Mouse (Mus musculus): ENCODE data around the gene Olfr1440. TPM values are rescaled to one million over a fixed set of nuclear protein-coding genes. Genes with fewer than 3 reads are reported as not detected.

Gene Olfr1440
- polyA plus RNA-seq (2016; fragmentation: Nextera tagmentation; extraction: Ambion mirVana), result not detected in 2 replicates

DNA sequence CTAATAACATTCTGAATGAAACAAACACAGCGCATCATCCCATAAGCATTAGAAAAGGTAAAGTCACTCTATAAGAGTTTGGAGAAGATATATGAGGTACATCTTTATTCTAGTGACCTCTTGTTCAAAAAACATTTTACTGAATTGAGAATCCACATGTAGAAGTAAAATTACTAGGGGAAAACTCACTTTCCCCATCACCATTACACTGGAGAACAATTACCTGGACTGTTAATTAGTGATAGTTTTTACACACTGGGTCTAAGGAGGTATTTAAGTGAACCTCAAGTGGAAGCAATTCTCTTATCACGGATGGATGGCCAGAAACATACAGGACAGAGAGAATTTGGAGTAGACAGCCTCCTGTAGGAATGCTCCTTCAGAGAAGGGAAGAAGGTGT is at the start of gene Olfr1440:
TSS of gene Olfr1440 (plus strand) at position 301 of the 400 bp plus-strand sequence.
- H3K36me3 ChIP-seq, result no peaks in the 10 kb centered on the region
- H3K4me3 ChIP-seq, result no peak within 1 kb of the TSS
- no peaks in the 10 kb centered on the region for H3K4me1 ChIP-seq
- DNase-seq (ENCODE audit: low spot score), result no peak
- no peaks in the 10 kb centered on the region for H3K27me3 ChIP-seq (ENCODE audit: insufficient read depth, poor library complexity, severe bottlenecking)
- no peaks in the 10 kb centered on the region for H3K9me3 ChIP-seq
- 73% methylated on average over 2 of the region's 2 CpGs for WGBS
- H3K27ac ChIP-seq, result no peak within 1 kb of the TSS

DNA sequence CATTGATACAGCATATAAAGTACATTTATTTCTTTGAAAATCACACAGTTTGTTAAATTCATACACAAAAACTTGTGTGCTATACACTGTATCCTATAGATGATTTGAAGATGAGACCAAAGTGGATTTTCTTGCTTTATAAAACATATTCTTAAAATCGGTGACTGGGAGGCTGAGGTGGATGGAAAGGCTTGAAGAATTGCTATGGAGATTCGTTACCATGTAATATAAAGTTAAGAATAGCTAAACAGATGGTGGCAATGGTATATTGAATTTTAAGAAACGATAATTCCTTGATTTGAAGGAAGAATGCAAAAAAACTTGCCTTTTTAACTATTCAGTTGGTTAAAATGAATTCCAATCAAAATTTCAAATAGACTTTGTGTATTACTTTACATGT is 14.1 kb upstream of the Olfr1440 start:
- H3K4me3 ChIP-seq, result no peak overlapping the region
- no peaks in the 10 kb centered on the region for H3K4me1 ChIP-seq
- H3K9me3 ChIP-seq, result no peaks in the 10 kb centered on the region
- WGBS, result 67% methylated on average over 3 of the region's 3 CpGs
- H3K27ac ChIP-seq, result no peak overlapping the region
- no peaks in the 10 kb centered on the region for H3K27me3 ChIP-seq (ENCODE audit: insufficient read depth, poor library complexity, severe bottlenecking)
- DNase-seq (ENCODE audit: low spot score), result no peak
- H3K36me3 ChIP-seq, result no peaks in the 10 kb centered on the region

DNA sequence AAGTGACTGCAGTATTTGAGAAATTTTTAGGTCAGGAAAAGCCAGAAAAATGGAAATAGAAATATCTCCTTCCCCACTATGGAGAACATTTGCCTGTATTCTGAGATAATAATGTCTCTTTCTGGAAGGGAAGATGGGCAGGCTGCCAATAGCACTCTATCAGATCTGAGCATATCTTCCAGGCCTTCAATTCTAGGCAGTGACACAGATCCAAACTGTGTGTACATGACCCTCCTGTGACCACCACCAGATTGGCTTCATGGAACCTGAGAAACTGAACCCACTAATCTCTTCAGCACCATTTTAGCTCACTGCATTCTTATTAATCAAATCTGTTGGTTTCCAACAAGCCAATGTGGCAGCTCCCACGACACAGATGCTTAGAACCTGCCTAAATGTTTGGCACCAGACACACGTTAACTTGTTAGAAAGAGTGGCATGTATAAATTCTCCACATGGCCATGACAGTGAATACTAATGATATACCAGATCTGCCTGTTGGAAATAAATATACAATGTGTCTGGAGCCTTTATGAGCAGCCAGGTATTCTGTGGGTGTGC is 12.5 kb upstream of the Olfr1440 start:
- no peaks in the 10 kb centered on the region for H3K27me3 ChIP-seq (ENCODE audit: insufficient read depth, poor library complexity, severe bottlenecking)
- no peaks in the 10 kb centered on the region for H3K36me3 ChIP-seq
- no peaks in the 10 kb centered on the region for H3K9me3 ChIP-seq
- no peak overlapping the region for H3K4me3 ChIP-seq
- WGBS, result 74% methylated on average over 2 of the region's 2 CpGs
- H3K4me1 ChIP-seq, result no peaks in the 10 kb centered on the region
- H3K27ac ChIP-seq, result no peak overlapping the region
- DNase-seq (ENCODE audit: low spot score), result no peak

DNA sequence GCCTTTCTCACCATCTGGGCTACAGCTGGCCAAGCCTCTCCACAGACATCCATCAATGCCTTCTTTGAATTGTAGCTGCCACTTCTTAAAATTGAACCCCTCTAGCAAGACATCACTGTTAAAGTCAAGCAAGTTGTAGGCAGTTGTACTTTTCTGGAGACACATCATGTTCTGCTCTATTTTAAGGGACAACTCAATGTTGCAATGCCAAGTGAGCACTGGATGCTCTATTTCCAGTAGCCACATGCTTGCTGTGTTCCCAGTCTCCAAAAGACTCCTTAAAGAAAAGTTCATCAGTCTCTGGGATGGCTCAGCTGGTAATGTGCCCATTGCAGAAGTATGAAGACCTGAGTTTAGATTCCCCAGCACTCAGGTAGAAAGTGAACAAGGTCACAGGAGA is 26.7 kb downstream of the Olfr1440 start:
- H3K27ac ChIP-seq, result no peak overlapping the region
- H3K9me3 ChIP-seq, result no peaks in the 10 kb centered on the region
- H3K4me3 ChIP-seq, result no peak overlapping the region
- H3K36me3 ChIP-seq, result no peaks in the 10 kb centered on the region
- H3K27me3 ChIP-seq (ENCODE audit: insufficient read depth, poor library complexity, severe bottlenecking), result no peaks in the 10 kb centered on the region
- no peaks in the 10 kb centered on the region for H3K4me1 ChIP-seq
- DNase-seq (ENCODE audit: low spot score), result no peak

DNA sequence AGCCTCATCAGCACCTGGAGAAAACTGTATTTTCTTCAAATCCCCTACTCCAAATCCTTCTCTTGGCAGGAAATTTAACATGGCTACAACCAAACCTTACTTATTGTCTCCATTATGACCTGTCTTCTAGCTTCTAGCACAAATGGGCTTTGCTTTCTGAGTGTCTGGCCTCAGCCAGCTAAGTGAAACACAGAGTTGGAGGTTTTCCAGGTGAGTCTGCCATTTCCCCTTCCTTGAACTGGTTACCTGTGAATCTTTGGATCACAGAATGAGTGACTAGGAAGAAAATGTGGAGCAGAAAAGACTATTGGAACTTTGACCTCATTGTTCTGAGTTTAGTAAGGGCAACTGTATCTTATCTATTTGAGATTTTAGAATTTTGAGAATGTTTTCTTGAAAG is 30.3 kb downstream of the Olfr1440 start, which contains the start of gene Olfr1441:
TSS of gene Olfr1441 (plus strand) at position 73 of the 400 bp plus-strand sequence.
- DNase-seq (ENCODE audit: low spot score), result no peak

DNA sequence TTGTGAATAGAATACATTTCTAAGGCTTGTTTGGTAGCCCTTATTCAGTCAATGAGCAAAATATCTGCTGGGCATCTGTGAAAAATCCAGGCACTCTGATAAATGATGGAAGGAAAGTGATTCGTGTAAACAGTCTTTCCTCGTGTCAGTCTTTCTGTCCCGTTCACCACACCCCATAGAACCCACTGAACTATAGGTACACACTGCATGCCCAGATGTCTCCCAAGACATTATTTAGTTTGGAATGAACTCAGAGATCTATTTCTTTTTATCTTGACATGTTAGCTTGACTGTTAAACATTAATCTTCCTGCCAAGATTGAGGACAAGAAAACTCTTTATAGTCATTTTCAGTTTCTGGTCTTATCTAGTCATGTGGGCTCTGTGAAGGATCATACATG is 31.2 kb downstream of the Olfr1440 start:
- no peak for DNase-seq (ENCODE audit: low spot score)
- Histone ChIP-seq H3K27me3 (ENCODE audit: insufficient read depth, poor library complexity, severe bottlenecking) (no peaks in the 10 kb centered on the region), H3K27ac (no peak overlapping the region), H3K9me3 (no peaks in the 10 kb centered on the region), H3K4me3 (no peak overlapping the region), H3K4me1 (no peaks in the 10 kb centered on the region), H3K36me3 (no peaks in the 10 kb centered on the region)
- WGBS, result 73% methylated on average over 3 of the region's 3 CpGs

More for the DNA sequence above, 30.3 kb downstream of the Olfr1440 start, which contains the start of gene Olfr1441:
- Histone ChIP-seq H3K4me1 (no peaks in the 10 kb centered on the region), H3K9me3 (no peaks in the 10 kb centered on the region), H3K27me3 (ENCODE audit: insufficient read depth, poor library complexity, severe bottlenecking) (no peaks in the 10 kb centered on the region), H3K36me3 (no peaks in the 10 kb centered on the region), H3K27ac (no peak within 1 kb of the TSS), H3K4me3 (no peak within 1 kb of the TSS)

DNA sequence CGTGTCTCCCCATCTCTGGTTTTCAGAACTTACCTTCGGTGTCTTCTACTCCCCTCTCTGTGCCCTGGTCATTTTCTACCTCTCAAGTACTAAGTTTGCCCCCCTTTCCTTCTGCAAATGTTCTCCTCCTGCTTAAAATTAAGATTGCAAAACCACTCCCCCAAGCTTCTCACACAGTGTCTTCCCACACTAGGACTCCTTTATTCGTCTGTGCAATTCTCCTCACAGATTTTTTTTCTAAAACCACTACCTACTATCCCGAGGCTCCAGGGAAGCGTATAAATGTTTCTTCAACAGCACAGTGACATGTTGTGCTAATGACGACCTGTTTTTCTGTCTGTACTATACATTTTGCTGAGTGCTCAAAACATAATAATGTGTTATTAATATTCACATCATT is 33.5 kb downstream of the Olfr1440 start:
- Histone ChIP-seq H3K27ac (no peak overlapping the region), H3K4me3 (no peak overlapping the region), H3K36me3 (no peaks in the 10 kb centered on the region), H3K9me3 (no peaks in the 10 kb centered on the region), H3K4me1 (no peaks in the 10 kb centered on the region), H3K27me3 (ENCODE audit: insufficient read depth, poor library complexity, severe bottlenecking) (no peaks in the 10 kb centered on the region)
- no peak for DNase-seq (ENCODE audit: low spot score)
- 82% methylated on average over 6 of the region's 6 CpGs for WGBS

DNA sequence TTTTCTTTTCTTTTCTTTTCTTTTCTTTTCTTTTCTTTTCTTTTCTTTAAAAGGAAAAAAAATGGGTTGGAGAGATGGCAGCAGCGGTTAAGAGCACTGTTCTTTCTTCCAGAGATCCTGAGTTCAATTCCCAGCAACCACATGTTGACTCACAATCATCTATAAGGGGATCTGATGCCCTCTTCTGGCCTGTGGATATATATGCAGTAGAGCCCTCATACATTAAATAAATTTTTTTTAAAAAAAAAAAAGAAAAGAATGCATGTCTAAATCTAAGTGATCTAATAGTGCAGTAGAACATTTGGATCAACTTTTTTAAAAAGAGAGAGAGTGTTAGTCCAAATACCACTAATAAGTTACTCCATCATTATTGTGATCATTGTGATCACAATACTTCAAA is 34.6 kb downstream of the Olfr1440 start:
- WGBS, result 70% methylated on average over 1 of the region's 1 CpGs
- no peaks in the 10 kb centered on the region for H3K27me3 ChIP-seq (ENCODE audit: insufficient read depth, poor library complexity, severe bottlenecking)
- H3K4me3 ChIP-seq, result no peak overlapping the region
- DNase-seq (ENCODE audit: low spot score), result no peak
- no peaks in the 10 kb centered on the region for H3K4me1 ChIP-seq
- H3K27ac ChIP-seq, result no peak overlapping the region
- H3K36me3 ChIP-seq, result no peaks in the 10 kb centered on the region
- H3K9me3 ChIP-seq, result no peaks in the 10 kb centered on the region

DNA sequence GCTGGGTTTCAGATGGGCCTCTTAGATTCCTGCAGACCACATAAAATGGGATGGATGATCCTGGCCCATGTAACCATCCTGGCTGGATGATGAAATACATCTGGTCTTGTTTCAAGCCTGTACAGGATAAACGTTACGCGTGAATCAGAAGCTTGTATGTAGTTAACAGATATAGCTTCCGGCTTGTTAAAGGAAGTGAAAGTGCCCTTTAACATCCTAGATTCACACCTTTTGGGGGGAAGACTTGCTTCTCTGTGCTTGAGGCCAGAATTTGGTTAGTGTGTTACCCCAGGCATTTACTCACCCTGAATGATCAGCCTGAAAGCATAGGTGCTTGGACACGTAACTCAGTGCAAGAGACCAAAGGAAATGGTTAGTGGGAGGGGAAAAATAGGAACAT is 40.0 kb downstream of the Olfr1440 start:
- H3K27ac ChIP-seq, result no peak overlapping the region
- H3K4me1 ChIP-seq, result no peaks in the 10 kb centered on the region
- DNase-seq (ENCODE audit: low spot score), result no peak
- no peaks in the 10 kb centered on the region for H3K36me3 ChIP-seq
- no peaks in the 10 kb centered on the region for H3K27me3 ChIP-seq (ENCODE audit: insufficient read depth, poor library complexity, severe bottlenecking)
- no peaks in the 10 kb centered on the region for H3K9me3 ChIP-seq
- 87% methylated on average over 5 of the region's 5 CpGs for WGBS
- H3K4me3 ChIP-seq, result no peak overlapping the region

DNA sequence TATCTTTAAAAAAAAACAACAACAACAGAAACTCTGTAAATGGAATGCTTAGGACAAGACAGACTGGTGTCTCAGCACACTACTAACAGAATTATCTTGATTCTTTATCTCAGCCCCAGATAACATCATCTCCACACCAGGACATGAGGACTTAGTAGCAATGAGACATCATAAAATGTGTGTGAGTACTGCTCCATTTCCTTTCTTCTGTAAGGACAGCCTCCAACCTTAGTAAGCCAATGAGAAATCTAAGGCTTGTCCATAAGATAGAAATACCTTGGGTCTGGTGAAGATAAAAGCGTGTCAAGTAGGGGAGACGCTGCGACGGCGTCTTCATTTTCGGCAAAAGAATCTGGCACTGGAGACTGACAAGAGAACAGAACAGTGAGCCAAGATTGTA is 40.5 kb downstream of the Olfr1440 start, which contains the start of gene Pfpl:
TSS of gene Pfpl (plus strand) at position 301 of the 400 bp plus-strand sequence.
- Histone ChIP-seq H3K27me3 (ENCODE audit: insufficient read depth, poor library complexity, severe bottlenecking) (no peaks in the 10 kb centered on the region), H3K36me3 (no peaks in the 10 kb centered on the region), H3K4me1 (no peaks in the 10 kb centered on the region), H3K9me3 (no peaks in the 10 kb centered on the region), H3K27ac (no peak within 1 kb of the TSS), H3K4me3 (no peak within 1 kb of the TSS)
- 85% methylated on average over 6 of the region's 6 CpGs for WGBS
- DNase-seq (ENCODE audit: low spot score), result no peak

DNA sequence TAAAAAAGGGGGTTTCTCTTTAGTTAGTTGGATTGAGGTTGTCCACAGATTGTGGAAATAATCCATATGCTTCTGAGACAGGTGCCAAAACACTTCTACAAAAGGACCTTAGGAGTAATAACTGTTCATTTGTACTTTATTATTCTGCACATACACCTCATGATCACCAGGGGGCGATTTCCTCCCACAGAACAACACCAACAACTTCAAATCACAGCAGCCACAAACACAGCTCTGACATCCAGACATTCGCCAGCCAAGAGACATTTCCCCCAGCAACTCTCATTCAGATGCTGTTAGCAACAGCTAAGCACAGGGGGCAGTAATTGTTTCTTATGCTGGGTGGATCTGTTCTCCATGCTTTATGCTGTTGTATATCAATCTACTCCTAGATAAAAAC is 46.0 kb downstream of the Olfr1440 start:
- DNase-seq (ENCODE audit: low spot score), result no peak
- 15% methylated on average over 2 of the region's 2 CpGs for WGBS
- no peaks in the 10 kb centered on the region for H3K9me3 ChIP-seq
- H3K4me3 ChIP-seq, result no peak overlapping the region
- no peaks in the 10 kb centered on the region for H3K36me3 ChIP-seq
- no peak overlapping the region for H3K27ac ChIP-seq
- H3K27me3 ChIP-seq (ENCODE audit: insufficient read depth, poor library complexity, severe bottlenecking), result no peaks in the 10 kb centered on the region
- no peaks in the 10 kb centered on the region for H3K4me1 ChIP-seq

DNA sequence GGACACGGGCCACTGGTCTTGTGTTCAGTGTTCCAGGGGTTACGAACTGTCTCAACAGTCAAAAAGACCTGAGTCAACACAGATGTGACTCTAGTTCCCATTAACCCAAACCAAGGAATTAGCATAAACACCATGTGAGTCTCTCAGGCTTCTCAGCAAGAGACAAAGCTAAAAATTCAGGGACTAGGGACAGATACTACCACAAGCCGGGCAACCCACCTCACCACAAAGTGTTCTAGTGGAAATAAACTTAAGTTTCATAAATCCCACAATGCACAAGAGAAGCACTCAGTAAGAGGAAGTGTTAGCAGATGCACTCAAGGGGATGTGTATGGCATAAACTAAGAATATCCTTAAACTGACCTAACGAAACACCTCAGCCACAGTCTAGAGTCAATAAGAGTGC is 47.9 kb downstream of the Olfr1440 start:
- Histone ChIP-seq H3K27me3 (ENCODE audit: insufficient read depth, poor library complexity, severe bottlenecking) (no peaks in the 10 kb centered on the region), H3K4me1 (no peaks in the 10 kb centered on the region), H3K4me3 (no peak overlapping the region), H3K9me3 (no peaks in the 10 kb centered on the region), H3K27ac (no peak overlapping the region), H3K36me3 (no peaks in the 10 kb centered on the region)
- WGBS, result 78% methylated on average over 4 of the region's 4 CpGs
- no peak for DNase-seq (ENCODE audit: low spot score)

DNA sequence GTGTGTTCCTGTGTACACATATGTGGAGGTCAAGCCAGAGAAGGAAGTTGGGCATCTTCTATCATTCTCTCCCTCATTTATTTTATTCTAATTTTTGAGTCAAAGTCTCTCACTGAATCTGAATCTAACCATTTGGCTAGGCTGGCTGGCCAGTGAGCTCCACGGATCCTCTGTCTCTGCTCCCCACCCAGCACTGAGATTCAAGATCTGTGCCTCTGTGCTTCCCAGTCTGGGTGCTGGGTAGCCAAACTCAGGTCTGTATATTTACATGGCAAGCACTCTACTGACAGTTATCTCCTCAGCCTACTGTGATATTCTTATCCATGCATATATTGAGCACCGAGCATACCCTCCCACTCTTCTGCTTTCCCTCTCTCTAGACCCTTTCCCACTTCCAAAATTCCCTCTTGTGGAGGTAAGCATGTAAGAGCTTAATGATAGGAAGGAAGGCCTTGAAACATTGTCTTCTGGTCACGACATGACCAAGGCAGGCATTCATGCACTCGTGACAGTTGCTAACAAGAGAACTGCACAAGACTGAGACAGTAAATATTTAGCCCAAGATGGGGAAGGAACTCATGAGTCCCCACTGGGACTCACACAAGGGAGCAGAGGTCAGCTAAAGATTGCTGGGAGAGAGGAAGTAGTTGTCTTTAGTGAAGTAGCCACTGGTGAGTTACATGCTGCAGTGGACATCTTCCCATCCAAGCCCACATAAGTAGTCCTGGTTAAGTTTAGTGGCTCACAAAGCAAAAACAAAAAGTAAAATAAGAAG is 48.9 kb downstream of the Olfr1440 start:
- no peak for DNase-seq (ENCODE audit: low spot score)
- no peak overlapping the region for H3K27ac ChIP-seq
- no peaks in the 10 kb centered on the region for H3K9me3 ChIP-seq
- no peak overlapping the region for H3K4me3 ChIP-seq
- H3K27me3 ChIP-seq (ENCODE audit: insufficient read depth, poor library complexity, severe bottlenecking), result no peaks in the 10 kb centered on the region
- no peaks in the 10 kb centered on the region for H3K36me3 ChIP-seq
- H3K4me1 ChIP-seq, result no peaks in the 10 kb centered on the region
- 73% methylated on average over 4 of the region's 4 CpGs for WGBS

Data from heart, embryonic 10.5 days (tissue).